Mouse (Mus musculus) 3134 (cell line): Measurements from ENCODE around the gene 2410131K14Rik.

Experiments
- DNase-seq: peaks from one replicate; pipeline ENCODE4 v3.0.0-alpha.2; 2011; ENCODE audit warnings: low spot score; ENCODE audit not compliant: insufficient read length; ENCODE audit errors: extremely low read depth

2410131K14Rik gene

GRCm38 (mm10) chr5:118244606-118245443, at the start of gene 2410131K14Rik, which contains the start of gene Rnft2:
Gene 2410131K14Rik, plus strand, starts transcription at chr5:118245227.
Gene Rnft2, minus strand, starts transcription at chr5:118245116.
- peak; percentile 99 for DNase-seq

- no peak for DNase-seq
These were observed 47.6 kb upstream of the 2410131K14Rik start for GRCm38 (mm10) chr5:118197421-118197820.

- DNase-seq, result no peak
These were observed 45.4 kb upstream of the 2410131K14Rik start for GRCm38 (mm10) chr5:118199670-118200069.

GRCm38 (mm10) chr5:118204675-118205440, 40.2 kb upstream of the 2410131K14Rik start:
- no peak for DNase-seq

GRCm38 (mm10) chr5:118205852-118206251, 39.2 kb upstream of the 2410131K14Rik start:
- DNase-seq, result no peak

GRCm38 (mm10) chr5:118214012-118214411, 31.0 kb upstream of the 2410131K14Rik start:
- DNase-seq, result no peak

- peak; percentile 86 for DNase-seq
These were observed 30.4 kb upstream of the 2410131K14Rik start for GRCm38 (mm10) chr5:118214418-118215154.

GRCm38 (mm10) chr5:118217410-118217809, 27.6 kb upstream of the 2410131K14Rik start:
- DNase-seq, result no peak

GRCm38 (mm10) chr5:118223142-118223757, 21.8 kb upstream of the 2410131K14Rik start:
- DNase-seq, result no peak

- DNase-seq, result no peak
These were observed 14.9 kb upstream of the 2410131K14Rik start for GRCm38 (mm10) chr5:118230071-118230611.

GRCm38 (mm10) chr5:118236891-118237290, 8.1 kb upstream of the 2410131K14Rik start:
- DNase-seq, result no peak

- no peak for DNase-seq
These were observed 5.4 kb upstream of the 2410131K14Rik start for GRCm38 (mm10) chr5:118239671-118240070.

- DNase-seq, result peak; percentile 43
These were observed 730 bp downstream of the 2410131K14Rik start for GRCm38 (mm10) chr5:118245606-118246308.

GRCm38 (mm10) chr5:118247378-118247777, 2.4 kb downstream of the 2410131K14Rik start:
- DNase-seq, result no peak

- DNase-seq, result no peak
These were observed 6.0 kb downstream of the 2410131K14Rik start for GRCm38 (mm10) chr5:118250987-118251386.

- no peak for DNase-seq
These were observed 8.5 kb downstream of the 2410131K14Rik start for GRCm38 (mm10) chr5:118253551-118253950.

- DNase-seq, result no peak
These were observed 12.0 kb downstream of the 2410131K14Rik start for GRCm38 (mm10) chr5:118256981-118257380.

- no peak for DNase-seq
These were observed 14.1 kb downstream of the 2410131K14Rik start for GRCm38 (mm10) chr5:118259152-118259551.

GRCm38 (mm10) chr5:118259636-118260035, 14.6 kb downstream of the 2410131K14Rik start:
- no peak for DNase-seq
